Comparison of ENCODE assay signal across 8 mouse cellular contexts in genomic region chr17:5057944-5058720, GRCm38 (mm10).
DNase-seq lines count a peak whose midpoint lies in the region; ATAC-seq lines count a peak whose summit lies in the region.

No protein-coding gene starts in this region.

- peak; percentile 50 for ATAC-seq in liver, embryonic 13.5 days (ENCODE audit: low read depth)
- ATAC-seq in neural tube, embryonic 11.5 days (ENCODE audit: insufficient read depth, low FRiP score, low TSS enrichment): peak; percentile 76; the same call in 1 of the 2 replicates
- no peak for ATAC-seq in granulocyte monocyte progenitor cell, adult 5-6 weeks (replicated peaks; ENCODE audit: poor library complexity, severe bottlenecking)

- peak; percentile 97 for DNase-seq in heart, adult 11 months
- DNase-seq in heart, postnatal 25 days (ENCODE audit: low spot score): no peak
- peak; percentile 66 to 68 for DNase-seq in cerebellum, postnatal 25 days
- DNase-seq in gastrocnemius, postnatal 10 days: peak; percentile 57
- DNase-seq in hindlimb bud, embryonic 11.5 days (ENCODE audit: extremely low spot score, low read depth, low spot score): peak; percentile 35
- no peak for DNase-seq in liver, embryonic 13.5 days
- peak; percentile 78 for DNase-seq in neural tube, embryonic 11.5 days (ENCODE audit: low spot score)

- peak overlapping the region; percentile 44 for H3K9ac ChIP-seq in liver, embryonic 13.5 days
- H3K9ac ChIP-seq in neural tube, embryonic 11.5 days (ENCODE audit: low read length): no peak overlapping the region

- intact Hi-C loops in heart, postnatal 25 days (cut with DNase I): no loop called here

- 45% methylated on average over 10 of the region's 10 CpGs for WGBS in liver, embryonic 13.5 days (ENCODE audit: insufficient replicate concordance)
- WGBS in neural tube, embryonic 11.5 days: 16% methylated on average over 10 of the region's 10 CpGs

- peaks cover 71% of the 10 kb centered on the region for H3K4me1 ChIP-seq in liver, embryonic 13.5 days (replicated peaks)
- H3K4me1 ChIP-seq in neural tube, embryonic 11.5 days (ENCODE audit: control insufficient read depth, insufficient read depth, low read length): peaks cover 31% of the 10 kb centered on the region

- H3K4me2 ChIP-seq in liver, embryonic 13.5 days: peak overlapping the region; percentile 17
- H3K4me2 ChIP-seq in neural tube, embryonic 11.5 days (ENCODE audit: low read depth): no peak overlapping the region

- no peaks in the 10 kb centered on the region for H3K9me3 ChIP-seq in liver, embryonic 13.5 days (replicated peaks)
- no peaks in the 10 kb centered on the region for H3K9me3 ChIP-seq in neural tube, embryonic 11.5 days (ENCODE audit: control insufficient read depth, low read length)

- H3K36me3 ChIP-seq in liver, embryonic 13.5 days: peaks cover under 1% of the 10 kb centered on the region
- no peaks in the 10 kb centered on the region for H3K36me3 ChIP-seq in neural tube, embryonic 11.5 days (ENCODE audit: control insufficient read depth, insufficient read depth, low read length)

- no peaks in the 10 kb centered on the region for H3K27me3 ChIP-seq in liver, embryonic 13.5 days
- H3K27me3 ChIP-seq in neural tube, embryonic 11.5 days (ENCODE audit: control insufficient read depth, insufficient read depth, low read length): no peaks in the 10 kb centered on the region

- H3K27ac ChIP-seq in liver, embryonic 13.5 days: peak overlapping the region; percentile 72
- H3K27ac ChIP-seq in neural tube, embryonic 11.5 days (ENCODE audit: low read depth, low read length): 0 out of 2 replicates have a peak overlapping the region, but pooled peaks have one; percentile 64

- no peak overlapping the region for H3K4me3 ChIP-seq in liver, embryonic 13.5 days (replicated peaks)
- H3K4me3 ChIP-seq in neural tube, embryonic 11.5 days (ENCODE audit: low read depth, low read length): 0 out of 2 replicates have a peak overlapping the region, but pooled peaks have one; percentile 2

Comparison
In these comparisons a context has a peak if more than half of its experiments do, and no peak if none do; other contexts are left out.
1. DNase-seq: peak in heart, adult 11 months (single experiment), cerebellum, postnatal 25 days (2 of 2), gastrocnemius, postnatal 10 days (single experiment), hindlimb bud, embryonic 11.5 days (single experiment) and neural tube, embryonic 11.5 days (single experiment); none in heart, postnatal 25 days (single experiment) and liver, embryonic 13.5 days (single experiment).